Mouse (Mus musculus): ENCODE data around the gene Vps8.

DNA sequence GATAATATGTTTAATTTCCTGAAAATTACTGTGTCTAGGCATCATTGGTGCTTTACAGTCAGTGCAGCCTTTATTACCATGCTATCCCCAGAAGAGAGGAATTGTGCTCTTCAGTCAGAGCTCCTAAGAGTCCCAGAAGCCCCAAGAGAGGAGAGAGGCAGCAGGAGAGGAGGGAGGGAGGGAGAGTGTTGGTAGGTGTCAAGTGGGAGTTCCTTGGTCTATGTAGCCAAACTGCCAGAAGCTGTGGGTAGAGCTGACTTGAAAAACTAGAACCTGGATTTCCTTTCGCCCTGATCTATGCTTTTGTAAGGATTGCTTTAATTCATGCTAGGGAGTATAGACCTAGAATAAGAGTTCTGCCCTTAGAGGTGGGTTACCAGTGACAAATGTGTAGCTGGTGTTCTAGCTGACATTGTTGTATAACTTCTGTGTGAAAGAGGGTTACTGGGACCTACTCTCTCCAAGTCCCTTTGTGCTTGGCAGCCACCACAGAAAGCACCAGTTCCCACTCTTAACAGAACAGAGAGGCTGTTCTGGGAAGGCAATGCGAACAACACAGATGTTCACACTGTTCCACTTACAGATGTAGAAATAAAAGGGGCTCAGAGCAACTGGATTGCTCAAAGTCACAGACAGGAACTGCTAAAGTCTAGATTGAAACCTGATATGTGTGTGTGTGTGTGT lies 7.6 kb downstream of the Vps8 start:
- TF ChIP-seq MXI1 (IDR thresholded peaks at IDR 0.05; ENCODE audit: low read depth, low read length) (no peak), POLR2A (IDR thresholded peaks at IDR 0.05; ENCODE audit: low read depth, low read length) (no peak), USF2 (conservative IDR thresholded peaks at IDR 0.05; ENCODE audit: low read depth, low read length) (no peak), CTCF (conservative IDR thresholded peaks at IDR 0.05 in 1 of 2, IDR thresholded peaks at IDR 0.05 in 1 of 2; ENCODE audit: low read depth in 2 of 2, low read length in 2 of 2) (no peak)

All from CH12.LX (cell line).